Mouse (Mus musculus): ENCODE measurements around the gene Amotl1. TPM values are rescaled to one million over a fixed set of nuclear protein-coding genes. Genes with fewer than 3 reads are reported as not detected.

Gene Amotl1
- total RNA-seq, 4 experiments from 2014 or later = 19.7 to 25.3 (median 21.9) TPM

DNA sequence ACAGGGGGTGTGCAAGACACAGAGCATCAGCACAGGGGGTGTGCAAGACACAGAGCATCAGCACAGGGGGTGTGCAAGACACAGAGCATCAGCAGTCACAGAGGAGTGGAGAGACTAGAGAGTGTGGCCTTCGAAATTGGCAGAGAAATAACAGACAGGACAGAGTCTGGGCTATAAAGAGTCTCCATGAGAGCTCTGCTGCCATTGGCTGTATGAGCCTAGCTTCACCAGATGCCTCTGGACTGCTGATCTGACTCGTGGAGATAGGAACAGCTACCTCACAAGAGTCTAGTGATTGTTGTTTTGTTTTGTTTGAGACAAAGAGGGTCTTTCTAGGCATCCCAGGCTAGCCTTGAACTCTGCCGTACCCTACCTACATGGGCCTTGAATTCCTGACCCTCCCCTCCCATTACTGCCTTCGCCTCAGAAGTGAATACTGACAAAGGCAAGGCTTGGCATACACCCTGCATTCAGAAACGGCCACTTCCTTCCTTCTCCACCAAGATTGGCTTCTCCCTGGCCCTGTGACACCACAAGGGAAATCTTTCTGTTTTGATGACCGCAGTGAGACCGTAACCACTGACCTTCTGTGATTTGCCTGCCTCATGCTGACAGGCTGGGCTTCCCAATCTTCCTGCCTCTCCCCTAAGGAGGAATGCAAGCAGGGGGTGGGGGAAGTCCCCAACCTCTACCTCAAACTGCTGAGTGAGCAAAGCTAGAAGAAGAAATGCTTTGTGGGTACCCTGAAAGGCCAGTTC, 3.4 kb downstream of the Amotl1 start:
- DNase-seq (ENCODE audit: low spot score in 2 of 2) = no peak

DNA sequence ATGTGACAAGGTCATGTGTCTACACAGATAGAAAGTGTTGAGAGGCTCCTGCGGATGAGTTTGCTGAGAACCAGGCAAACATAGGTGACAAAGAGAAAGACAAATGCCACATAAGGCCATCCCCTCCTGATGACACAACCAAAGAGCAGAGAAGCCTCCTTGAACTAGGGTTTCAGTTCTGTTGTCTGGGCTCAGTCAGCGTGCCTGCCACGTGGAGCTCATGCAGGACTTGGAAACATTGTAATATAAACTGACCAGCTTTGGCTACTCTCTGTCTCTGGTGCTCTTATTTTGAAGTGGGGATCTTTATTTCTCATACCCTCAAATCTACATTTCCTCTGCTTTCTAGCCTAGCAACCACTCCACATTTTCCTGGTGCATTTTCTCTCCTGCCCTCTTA, 8.6 kb downstream of the Amotl1 start:
- DNase-seq (ENCODE audit: low spot score in 2 of 2) = no peak

DNA sequence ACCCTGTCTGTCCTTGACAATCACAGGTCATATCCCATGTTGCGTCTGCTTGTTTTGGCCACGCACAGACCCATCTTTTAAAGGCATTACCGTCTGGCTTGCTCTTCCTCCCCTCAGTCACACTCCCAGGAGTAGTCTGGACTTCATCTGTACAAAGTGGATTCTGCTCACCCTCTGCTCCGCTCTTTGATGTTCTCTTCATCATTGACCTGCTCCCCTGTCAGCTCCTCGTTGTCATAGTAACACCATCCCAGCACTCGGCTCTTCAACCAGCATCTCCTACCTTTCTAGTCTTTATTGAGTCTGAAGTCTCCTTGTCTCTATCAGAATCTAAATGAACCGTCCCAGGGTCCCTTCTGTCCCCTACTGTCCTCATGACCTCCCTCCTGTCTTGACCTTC, 9.3 kb downstream of the Amotl1 start:
- no peak for DNase-seq (ENCODE audit: low spot score in 2 of 2)

DNA sequence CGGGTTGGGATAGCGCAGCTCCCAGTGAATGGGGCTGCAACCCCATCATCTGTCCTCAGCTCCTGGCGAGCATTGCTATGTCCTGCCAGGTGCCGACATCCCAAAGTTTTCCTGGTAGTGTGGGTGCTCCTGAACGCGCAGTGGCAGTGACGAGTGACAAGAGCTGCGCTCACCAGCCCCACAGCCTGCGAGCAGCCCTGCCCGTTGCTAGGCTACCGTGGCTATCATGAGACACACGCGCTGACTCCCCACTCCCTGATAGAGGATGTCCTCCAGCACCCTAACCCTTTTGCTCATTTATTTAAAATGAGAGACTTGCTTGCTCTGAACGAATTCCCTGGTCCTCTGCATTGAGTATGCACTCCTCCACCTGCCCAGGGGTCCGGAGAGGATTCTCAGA, 10.7 kb downstream of the Amotl1 start:
- DNase-seq (ENCODE audit: low spot score in 2 of 2) = peak in 1 of 2 experiments; percentile 15

DNA sequence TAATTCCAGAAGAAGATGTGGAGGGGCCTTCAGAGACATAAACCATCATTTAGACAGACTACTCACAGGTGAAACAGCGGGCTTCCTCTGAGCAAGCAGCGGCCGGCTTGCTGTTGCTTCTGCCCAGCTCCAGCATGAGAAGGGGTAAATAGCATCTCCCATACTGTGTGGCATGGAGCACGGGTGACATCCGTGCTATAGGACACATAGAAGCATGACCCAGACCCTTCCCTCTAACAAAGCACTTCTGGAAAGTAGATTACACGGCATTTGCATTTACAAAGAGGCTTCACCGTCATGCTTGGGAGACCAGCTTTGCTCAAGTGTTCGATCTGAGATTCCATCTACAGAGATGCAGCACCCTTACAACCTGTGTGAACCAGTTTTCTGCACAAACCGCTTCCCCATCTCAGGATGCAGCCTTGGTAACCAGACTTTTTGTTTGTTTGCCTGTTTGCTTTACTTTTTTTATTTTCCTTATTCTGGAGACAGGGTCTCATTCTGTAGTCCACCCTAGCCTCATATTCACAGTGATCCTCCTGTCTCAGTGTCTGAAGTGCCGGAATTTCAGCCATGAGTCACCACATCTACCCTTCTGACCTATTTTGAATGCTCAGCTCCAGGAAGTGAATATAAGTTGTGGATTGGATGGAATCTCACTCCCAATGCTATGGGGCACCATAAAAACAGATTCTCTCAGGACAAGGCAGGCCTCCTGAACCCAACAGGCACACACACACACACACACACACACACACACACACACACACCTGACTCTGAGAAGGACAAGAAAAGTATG, 12.3 kb downstream of the Amotl1 start:
- no peak for DNase-seq (ENCODE audit: low spot score in 2 of 2)

DNA sequence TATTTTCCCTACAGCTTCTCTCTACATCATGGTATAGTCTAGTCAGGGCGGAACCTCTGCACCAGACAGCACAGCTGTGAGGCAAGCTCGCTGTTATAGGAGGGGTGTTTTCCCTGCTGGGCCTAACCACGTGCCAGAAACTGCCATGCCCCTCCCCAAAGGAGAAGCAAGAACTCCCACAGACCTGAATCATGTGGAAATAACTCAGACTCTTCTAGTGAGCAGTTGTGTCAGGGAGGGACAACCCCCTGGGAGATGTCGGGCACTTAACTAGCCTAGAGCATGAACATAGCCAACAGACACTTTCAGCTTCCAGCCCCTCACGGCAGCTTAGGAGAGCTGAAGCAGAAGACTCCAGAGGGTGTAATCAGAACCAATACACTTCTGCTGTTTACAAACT, 13.1 kb downstream of the Amotl1 start:
- DNase-seq (ENCODE audit: low spot score in 2 of 2) = no peak

DNA sequence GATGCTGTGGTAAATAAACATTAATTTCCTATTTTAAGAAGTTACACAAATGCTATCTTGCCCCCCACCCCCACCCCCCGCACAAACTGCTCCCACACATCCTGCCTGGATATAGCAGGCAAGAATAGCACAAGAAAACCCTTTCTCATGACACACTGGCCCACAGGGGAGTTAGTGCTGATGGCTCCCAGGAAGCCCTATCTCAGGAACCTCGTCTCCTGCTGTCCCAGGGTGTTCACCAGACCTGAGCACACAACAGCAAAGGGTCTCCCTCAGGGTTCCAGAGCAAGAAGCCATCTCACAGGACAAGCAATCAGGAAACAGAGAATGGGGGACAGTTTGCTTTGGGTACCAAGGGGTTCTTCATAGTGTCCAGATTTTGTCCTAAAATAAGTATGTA, 17.3 kb downstream of the Amotl1 start:
- no peak for DNase-seq (ENCODE audit: low spot score in 2 of 2)

DNA sequence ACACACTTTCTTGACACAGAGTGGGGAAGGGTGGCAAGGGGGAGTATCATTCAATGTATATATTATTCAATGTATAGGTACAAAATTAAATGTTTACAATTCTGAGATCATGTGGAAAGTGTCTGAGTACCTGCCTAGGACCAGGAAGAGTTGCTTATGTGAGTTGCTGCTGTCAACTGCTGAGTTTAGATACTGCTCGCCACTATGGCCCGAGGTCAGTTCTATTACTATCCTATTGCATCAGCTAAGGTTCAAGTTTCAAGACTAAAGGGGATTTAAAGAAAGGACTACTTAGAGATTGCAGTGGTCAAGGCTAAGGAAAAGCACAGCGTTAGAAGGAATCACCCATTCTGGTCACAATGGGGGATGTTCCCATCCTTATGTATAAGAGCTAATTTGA, 18.9 kb downstream of the Amotl1 start:
- DNase-seq (ENCODE audit: low spot score in 2 of 2) = no peak

DNA sequence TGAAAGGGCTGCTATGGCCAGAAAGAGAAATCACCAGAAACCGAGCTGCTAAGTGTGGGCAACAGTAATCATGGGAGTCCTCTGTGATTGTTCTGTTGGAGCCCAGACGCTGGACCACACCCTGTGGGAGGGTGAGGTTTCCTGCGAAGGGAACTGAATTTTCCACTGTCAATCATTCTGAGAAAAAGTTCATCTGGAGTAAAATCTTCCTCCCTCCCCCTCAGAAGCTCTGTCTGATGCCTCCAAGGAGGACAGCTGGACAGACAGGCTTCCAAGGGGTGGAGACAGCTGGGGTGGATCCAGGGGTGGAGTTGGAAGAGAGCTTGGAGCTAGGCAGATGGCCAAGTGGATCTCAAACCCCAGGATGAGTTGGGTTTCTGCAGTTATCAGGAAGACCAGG, 19.8 kb downstream of the Amotl1 start:
- no peak for DNase-seq (ENCODE audit: low spot score in 2 of 2)

DNA sequence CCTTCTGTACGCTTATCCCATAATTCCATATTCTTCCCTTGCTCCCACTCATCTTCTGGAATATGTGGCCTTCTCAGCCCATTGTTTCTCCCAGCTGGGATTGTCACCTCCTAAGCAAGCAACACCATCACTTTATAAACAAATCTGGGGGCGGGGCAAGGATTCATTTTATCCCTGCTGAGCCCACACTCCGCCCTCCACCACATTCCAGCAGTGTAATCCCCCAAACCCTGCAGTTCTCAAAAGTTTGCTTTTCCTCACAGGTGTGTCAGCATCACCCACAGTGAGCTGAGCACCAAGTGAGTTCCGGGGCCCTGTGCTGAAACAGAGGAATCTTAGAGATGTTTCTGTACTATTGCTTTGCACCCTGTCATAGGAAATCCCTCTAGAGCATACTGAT, 20.9 kb downstream of the Amotl1 start:
- no peak for DNase-seq (ENCODE audit: low spot score in 2 of 2)

DNA sequence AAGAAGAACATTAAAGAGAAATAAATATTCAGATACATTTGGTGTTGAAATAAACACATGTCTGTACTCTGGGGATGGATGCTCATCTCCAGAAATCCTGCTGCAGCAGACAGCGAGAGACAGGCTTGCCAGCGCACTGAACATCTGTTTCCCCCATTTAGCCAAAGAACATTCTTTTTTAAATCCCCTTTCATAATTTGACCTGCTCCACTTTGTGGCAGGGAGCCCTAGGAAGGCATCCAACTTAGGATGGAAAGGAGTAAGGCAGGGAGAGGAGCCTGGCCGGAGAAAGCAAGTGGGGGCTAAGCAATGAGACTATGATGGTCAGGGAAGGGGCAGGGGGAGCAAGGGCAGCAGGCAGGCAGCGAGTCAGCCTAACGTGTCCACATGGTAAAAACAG, 21.6 kb downstream of the Amotl1 start:
- no peak for DNase-seq (ENCODE audit: low spot score in 2 of 2)

DNA sequence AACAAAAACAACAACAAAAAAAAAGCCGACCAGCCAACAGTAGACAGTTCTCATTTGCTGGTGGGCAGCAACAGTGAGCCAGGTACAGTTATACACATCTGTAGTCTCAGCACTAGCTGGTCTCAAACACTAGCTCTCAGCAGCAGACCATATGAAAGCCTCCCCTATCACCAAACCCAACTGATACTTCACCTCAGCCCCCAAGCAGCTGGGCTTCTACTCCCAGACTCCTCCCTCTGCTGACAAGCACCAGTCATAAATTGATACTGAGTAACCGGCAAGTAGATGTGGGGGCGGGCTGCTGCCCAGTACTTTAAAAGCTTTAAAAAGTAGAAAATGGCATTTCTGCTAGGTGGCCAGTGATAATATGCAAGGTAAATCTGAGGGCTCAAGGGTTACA, 22.0 kb downstream of the Amotl1 start:
- no peak for DNase-seq (ENCODE audit: low spot score in 2 of 2)

DNA sequence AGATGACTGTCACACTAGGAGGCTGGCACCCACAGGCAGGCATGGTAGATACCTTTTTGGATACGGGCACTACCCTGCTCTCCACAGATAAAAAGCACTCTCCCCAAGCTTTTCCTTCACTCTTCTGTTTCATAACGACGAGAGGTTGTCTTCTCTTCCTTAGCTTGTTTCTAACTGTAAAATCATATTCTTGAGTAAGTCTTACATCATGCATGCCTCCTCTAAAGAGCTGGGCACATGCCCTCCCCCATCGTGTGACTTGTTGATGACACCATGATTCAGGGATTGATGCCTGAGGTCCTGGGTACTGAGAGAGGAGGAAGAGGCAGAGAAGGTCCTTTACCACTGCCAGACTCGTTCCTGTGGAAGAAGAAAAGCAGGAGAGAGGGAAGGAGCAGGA, 24.7 kb downstream of the Amotl1 start:
- no peak for DNase-seq (ENCODE audit: low spot score in 2 of 2)

DNA sequence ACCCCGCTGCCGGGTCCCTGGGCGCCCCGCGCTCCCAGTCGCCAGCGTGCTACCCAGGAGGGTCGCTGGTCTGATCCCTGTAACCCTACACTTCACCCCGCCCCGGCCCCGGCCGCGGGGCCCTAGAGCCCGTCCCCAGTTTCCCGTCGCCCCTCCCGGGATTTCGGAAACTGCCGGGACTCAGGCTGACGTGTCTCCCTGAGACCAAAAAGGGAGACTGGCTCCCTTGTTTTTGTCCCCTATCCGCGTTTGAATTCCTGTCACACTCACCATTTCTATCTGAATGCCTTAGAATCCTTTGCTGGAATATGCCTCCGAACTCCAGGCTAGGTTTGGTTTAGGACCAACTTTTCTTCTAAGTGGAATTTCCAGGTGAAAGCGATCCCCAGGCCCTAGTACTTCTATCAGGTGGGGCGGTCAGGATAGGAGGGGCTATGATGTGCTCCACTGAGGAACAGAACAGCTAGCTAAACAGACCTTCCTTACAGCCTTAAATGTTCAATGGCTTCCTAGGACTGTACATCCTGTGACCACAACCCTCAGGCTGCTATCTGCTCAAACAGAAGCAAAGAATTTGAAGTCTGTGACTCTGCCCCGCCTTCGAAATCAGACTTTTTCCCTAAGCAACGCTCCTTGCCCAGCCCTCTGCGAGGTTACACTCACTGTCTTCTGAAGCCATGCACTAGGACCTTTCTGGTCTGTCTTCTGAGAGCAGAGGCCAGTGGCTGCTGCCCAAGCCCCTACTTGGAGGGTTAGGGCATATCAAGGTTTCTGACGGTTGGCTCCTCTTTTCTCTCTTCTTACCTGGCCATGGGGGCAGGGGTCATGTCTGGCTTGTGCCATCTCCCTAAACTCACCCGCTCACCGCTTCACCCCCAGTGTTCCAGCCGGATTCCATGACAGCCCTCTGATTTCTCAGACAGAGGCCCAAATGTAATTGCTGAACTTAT, 29.6 kb downstream of the Amotl1 start:
- no peak for DNase-seq (ENCODE audit: low spot score in 2 of 2)

DNA sequence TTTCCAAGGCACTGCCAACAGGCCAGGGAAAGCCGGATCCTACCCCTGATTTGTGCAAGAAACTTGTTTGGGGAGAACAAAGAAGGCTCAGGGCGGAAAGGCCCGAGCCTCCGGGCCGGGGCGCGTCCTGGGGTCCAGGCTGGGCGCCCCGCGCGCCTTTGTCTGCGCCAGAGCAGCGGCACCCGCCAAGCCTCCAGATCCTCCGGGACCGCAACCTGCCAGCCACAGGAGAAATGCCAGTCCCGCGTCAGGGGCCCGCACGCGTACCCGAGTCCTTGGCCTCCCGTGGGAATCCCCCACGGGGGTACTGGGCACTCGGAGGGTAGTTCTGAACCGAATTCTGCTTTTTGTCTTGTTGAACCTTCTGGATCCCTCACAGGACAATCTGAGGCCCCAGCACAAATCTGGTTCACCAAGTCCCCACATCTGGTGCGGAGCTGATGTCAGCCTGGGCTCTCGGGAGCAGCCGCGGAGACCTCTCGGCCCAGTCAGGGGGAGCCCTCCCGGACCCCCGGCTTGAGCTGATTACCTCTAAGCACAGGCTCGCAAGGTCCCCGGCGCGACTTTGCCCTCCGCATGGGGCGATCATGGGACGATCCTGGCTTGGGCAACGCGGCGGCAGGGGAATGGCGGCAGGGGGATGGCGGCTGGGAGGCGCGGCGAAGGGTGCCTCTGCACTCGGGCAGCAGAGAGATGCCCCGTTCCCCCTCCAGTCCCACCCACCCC, 30.5 kb downstream of the Amotl1 start:
- peak in 1 of 2 experiments; percentile 27 for DNase-seq (ENCODE audit: low spot score in 2 of 2)

DNA sequence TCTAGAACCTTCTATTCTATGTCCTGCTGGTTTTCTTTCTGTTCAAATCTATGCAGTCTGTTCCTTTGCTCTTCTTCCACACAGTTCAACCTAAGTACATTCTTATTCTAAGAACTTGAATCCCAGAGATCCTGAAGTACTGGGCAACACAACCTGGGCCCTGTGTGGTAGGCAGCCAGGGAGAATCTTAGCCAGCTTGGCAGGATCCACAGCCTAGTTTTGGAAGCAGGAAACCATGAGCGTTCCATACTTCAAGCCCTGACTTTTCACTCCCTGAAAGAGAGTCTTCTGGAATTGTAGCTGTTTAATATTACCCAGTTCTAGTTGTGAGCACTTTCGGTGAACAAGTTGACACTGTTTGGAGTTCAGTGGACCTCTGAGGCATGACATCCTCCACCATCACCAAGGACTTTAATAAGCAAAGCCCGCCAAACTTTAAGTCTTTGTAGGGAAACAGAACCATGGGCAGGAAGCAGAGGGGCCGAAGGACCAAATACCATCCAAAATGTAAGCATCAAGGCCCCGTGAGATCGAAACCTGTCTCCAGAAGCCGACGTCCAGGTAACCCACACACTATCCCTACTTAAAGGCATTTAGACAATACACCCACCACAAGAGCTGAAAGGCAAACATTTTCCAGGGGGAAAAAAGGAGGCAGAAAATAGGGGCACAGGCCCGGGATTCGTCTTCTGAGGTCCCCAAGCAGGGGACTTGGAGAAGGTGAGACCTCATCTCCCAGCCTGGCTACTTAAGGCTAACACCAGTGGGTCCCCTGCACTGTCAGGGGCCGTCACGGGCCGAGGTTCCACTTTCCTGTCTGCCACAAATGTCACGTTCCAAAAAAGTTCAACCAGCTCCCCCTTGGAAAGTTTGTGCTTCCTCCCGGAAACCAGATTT, 31.3 kb downstream of the Amotl1 start:
- no peak for DNase-seq (ENCODE audit: low spot score in 2 of 2)

DNA sequence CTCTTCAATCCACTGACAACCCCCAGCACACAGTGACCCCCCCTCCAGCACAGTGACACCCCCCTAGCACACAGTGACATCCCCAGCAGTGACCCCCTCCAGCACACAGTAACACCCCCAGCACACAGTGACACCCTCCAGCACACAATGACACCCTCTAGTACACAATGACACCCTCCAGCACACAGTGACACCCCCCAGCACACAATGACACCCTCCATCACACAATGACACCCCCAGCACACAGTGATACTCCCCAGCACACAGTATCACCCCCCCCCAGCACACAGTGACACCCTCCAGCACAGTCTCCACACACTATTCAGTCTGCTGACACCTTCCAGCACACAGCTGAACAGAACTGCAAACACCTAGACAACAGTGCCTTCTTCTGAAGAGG, 32.3 kb downstream of the Amotl1 start:
- DNase-seq (ENCODE audit: low spot score in 2 of 2) = no peak

DNA sequence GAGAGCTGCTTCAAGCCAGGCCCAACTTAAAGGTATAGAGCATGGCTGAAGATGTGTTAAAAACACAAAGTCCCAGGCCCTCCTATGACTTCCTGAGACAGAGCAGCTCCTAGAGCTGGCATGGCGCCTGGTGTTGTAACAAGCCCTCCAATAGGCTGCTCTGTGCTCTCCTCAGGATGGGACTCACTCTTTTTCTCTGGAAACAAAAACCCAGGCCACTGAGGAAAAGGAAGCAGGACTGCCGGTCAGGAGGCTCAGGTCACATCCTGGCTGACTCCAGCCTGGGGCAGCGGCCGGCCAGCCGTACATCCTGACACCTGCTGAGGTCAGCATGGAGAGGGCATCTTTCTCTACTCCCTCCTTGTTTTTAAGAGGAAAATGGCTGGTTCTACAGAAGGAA, 36.3 kb downstream of the Amotl1 start:
- DNase-seq (ENCODE audit: low spot score in 2 of 2) = no peak

DNA sequence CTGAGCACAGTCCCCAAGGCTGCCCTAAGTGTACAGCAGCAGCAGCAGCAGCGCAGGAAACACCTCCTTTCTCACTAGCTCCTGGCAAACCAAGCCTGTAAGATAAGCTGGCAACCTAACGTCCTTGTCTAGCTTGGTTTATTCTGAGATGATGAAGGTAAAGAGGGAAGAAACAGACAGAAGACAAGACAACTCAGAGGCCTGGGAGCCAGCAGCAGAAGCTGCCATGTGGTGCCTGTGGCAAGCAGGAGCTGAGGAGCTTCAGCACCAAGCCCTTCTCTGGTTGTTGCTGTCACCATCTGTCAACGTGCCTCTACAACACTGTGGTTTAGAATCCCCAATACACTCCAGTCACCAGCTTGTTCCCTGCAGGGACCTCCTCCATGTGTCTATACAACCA, 37.4 kb downstream of the Amotl1 start:
- DNase-seq (ENCODE audit: low spot score in 2 of 2) = no peak

DNA sequence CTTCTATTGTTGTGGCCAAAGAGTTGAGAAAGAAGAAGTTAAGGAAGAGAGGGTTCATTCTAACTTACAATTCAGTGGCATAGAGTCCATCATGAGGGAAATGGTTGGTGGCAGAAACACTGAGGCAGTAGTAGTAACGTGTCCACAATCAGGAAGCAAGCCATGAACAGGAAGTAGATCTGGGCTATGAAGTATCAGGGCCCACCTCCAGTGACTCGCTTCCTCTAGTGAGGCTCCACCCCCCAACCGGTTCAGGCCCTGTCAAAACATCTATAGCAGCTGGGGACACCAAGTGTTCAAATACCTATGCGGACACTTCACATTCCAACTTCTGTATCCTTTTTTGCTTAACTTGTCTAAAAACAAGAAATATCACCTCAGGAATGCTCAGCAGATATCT, 38.9 kb downstream of the Amotl1 start:
- no peak for DNase-seq (ENCODE audit: low spot score in 2 of 2)
